Comparison of ENCODE assay signal across 18 mouse cellular contexts in the genomic region with DNA sequence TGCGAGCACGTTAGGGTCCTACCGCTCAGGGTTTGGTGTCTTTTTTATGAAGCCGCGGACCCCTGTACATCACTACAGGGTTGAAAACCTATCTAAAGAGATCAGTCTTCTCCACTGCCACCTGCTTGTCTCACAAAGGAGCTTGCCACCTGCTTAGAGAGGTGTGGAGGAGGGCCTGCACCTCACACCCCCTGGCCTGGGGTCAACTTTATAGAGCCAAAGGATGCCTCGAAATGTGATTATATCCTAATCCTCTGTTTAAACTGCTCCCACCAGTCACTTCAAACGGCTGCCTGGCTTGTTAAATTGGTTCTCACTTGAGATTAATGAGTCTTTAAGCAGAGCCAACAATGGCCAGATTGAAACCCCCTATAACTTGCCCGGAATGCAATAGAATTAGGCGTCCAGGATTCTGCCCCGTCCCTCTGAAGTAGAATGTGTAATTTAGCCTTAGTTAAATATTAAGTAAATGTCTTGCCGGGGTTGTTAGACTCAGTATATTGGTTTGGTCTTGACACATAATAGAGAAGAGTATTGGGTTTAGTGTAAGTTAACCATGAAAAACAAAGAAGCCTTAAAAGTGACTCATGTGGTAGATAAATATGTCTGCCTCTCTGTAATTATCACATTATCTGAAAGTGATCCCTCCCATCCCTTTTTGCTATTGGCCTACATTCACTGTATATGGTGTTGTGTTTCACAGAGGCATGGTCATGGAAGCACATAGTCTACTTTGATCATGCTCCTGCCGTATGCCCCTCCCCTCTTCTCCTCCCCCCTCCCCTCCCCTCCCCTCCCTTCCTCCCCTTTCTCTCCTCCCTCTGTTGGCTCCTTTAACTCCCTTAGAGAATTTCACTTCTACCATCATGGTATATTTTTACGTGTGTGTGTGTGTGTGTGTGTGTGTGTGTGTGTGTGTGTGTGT. TPM values are rescaled to one million over a fixed set of nuclear protein-coding genes. Genes with fewer than 3 reads are reported as not detected.
DNase-seq lines count a peak whose midpoint lies in the region; ATAC-seq and TF ChIP-seq lines count a peak whose summit lies in the region.
"Had no signal": no experiment of that assay in that cellular context is flagged by ENCODE, and none has a peak within 500 bp of the region (broad histone marks: within the 10 kb centered on the region; RNA-seq: fewer than 3 reads in every experiment).

No protein-coding gene starts in this region.

- DNase-seq in forebrain, embryonic 11.5 days (ENCODE audit: low spot score) = peak; percentile 59
- no peak for DNase-seq in forebrain, postnatal 0 days
- DNase-seq in midbrain, embryonic 11.5 days (ENCODE audit: low spot score, missing footprints) = no peak
- DNase-seq in midbrain, postnatal 0 days (ENCODE audit: low spot score) = no peak
- DNase-seq in forelimb bud, embryonic 11.5 days (ENCODE audit: low read depth, low spot score) = peak; percentile 29
- no peak for DNase-seq in gastrocnemius, postnatal 25 days
- no peak for DNase-seq in urinary bladder, postnatal 4 days (ENCODE audit: low spot score in 2 of 2)
- DNase-seq: adrenal gland, postnatal 10 days; cerebellum, adult 11-12 months; cerebellum, postnatal 25 days; heart, adult 18-20 months; spleen, adult 18-20 months had no signal

- no peak for TF ChIP-seq CTCF in forebrain, postnatal 0 days (IDR thresholded peaks at IDR 0.05; ENCODE audit: low read depth)
- no peak for TF ChIP-seq CTCF in midbrain, postnatal 0 days (IDR thresholded peaks at IDR 0.05)

- H3K4me1 ChIP-seq in forebrain, embryonic 11.5 days (replicated peaks; ENCODE audit: control insufficient read depth, insufficient read depth, low read length) = no peaks in the 10 kb centered on the region
- H3K4me1 ChIP-seq in forebrain, postnatal 0 days (ENCODE audit: insufficient read depth) = no peaks in the 10 kb centered on the region
- H3K4me1 ChIP-seq in midbrain, embryonic 11.5 days (ENCODE audit: control insufficient read depth, insufficient read depth, low read length) = no peaks in the 10 kb centered on the region
- no peaks in the 10 kb centered on the region for H3K4me1 ChIP-seq in midbrain, postnatal 0 days (ENCODE audit: insufficient read depth, low read length)
- H3K4me1 ChIP-seq: liver, embryonic 12.5 days had no signal

- no peak overlapping the region for H3K9ac ChIP-seq in forebrain, embryonic 11.5 days (ENCODE audit: low read length)
- no peak overlapping the region for H3K9ac ChIP-seq in forebrain, postnatal 0 days
- H3K9ac ChIP-seq in midbrain, embryonic 11.5 days (ENCODE audit: low read length) = no peak overlapping the region
- no peak overlapping the region for H3K9ac ChIP-seq in midbrain, postnatal 0 days (replicated peaks; ENCODE audit: low read length, poor library complexity, severe bottlenecking)
- H3K9ac ChIP-seq: embryonic facial prominence, embryonic 13.5 days; liver, embryonic 12.5 days; lung, embryonic 15.5 days; midbrain, embryonic 15.5 days had no signal

- no peaks in the 10 kb centered on the region for H3K9me3 ChIP-seq in forebrain, embryonic 11.5 days (ENCODE audit: control insufficient read depth, low read length)
- H3K9me3 ChIP-seq in forebrain, postnatal 0 days (ENCODE audit: low read length) = no peaks in the 10 kb centered on the region
- no peaks in the 10 kb centered on the region for H3K9me3 ChIP-seq in midbrain, embryonic 11.5 days (ENCODE audit: control insufficient read depth, low read length)
- H3K9me3 ChIP-seq in midbrain, postnatal 0 days (ENCODE audit: low read length) = no peaks in the 10 kb centered on the region
- H3K9me3 ChIP-seq: embryonic facial prominence, embryonic 13.5 days; liver, embryonic 12.5 days; lung, embryonic 15.5 days; midbrain, embryonic 15.5 days had no signal

- peak; percentile 76 for ATAC-seq in forebrain, embryonic 11.5 days (replicated peaks; ENCODE audit: low FRiP score)
- ATAC-seq in forebrain, postnatal 0 days = no peak
- ATAC-seq in midbrain, embryonic 11.5 days (ENCODE audit: low FRiP score) = peak; percentile 42; the same call in 1 of the 2 replicates
- no peak for ATAC-seq in midbrain, postnatal 0 days (ENCODE audit: low FRiP score)
- ATAC-seq: liver, embryonic 12.5 days; midbrain, embryonic 15.5 days had no signal

- WGBS in forebrain, embryonic 11.5 days = 18% methylated on average over 13 of the region's 13 CpGs
- WGBS in forebrain, postnatal 0 days = 16% methylated on average over 13 of the region's 13 CpGs
- 35% methylated on average over 13 of the region's 13 CpGs for WGBS in midbrain, embryonic 11.5 days
- WGBS in midbrain, postnatal 0 days = 33% methylated on average over 13 of the region's 13 CpGs

- H3K4me3 ChIP-seq in forebrain, embryonic 11.5 days (ENCODE audit: low read depth, low read length) = no peak overlapping the region
- no peak overlapping the region for H3K4me3 ChIP-seq in forebrain, postnatal 0 days (ENCODE audit: low read depth, low read length)
- H3K4me3 ChIP-seq in midbrain, embryonic 11.5 days (ENCODE audit: low read depth, low read length) = no peak overlapping the region
- H3K4me3 ChIP-seq in midbrain, postnatal 0 days (ENCODE audit: low read depth, low read length) = no peak overlapping the region
- H3K4me3 ChIP-seq: embryonic facial prominence, embryonic 13.5 days; left cerebral cortex, adult 2 months; liver, embryonic 12.5 days; lung, embryonic 15.5 days; midbrain, embryonic 15.5 days had no signal

- H3K27me3 ChIP-seq in forebrain, embryonic 11.5 days (ENCODE audit: control insufficient read depth, insufficient read depth, low read length) = no peaks in the 10 kb centered on the region
- no peaks in the 10 kb centered on the region for H3K27me3 ChIP-seq in forebrain, postnatal 0 days (ENCODE audit: insufficient read depth, low read length)
- peaks cover 2% of the 10 kb centered on the region; the same call in 1 of the 2 replicates for H3K27me3 ChIP-seq in midbrain, embryonic 11.5 days (ENCODE audit: control insufficient read depth, insufficient read depth, low read length)
- H3K27me3 ChIP-seq in midbrain, postnatal 0 days (ENCODE audit: insufficient read depth, low read length) = no peaks in the 10 kb centered on the region
- H3K27me3 ChIP-seq: embryonic facial prominence, embryonic 13.5 days; liver, embryonic 12.5 days; lung, embryonic 15.5 days; midbrain, embryonic 15.5 days had no signal

- H3K4me2 ChIP-seq in forebrain, embryonic 11.5 days (ENCODE audit: low read depth, low read length, severe bottlenecking) = no peak overlapping the region
- H3K4me2 ChIP-seq in forebrain, postnatal 0 days (ENCODE audit: low read depth) = no peak overlapping the region
- H3K4me2 ChIP-seq in midbrain, embryonic 11.5 days = no peak overlapping the region
- H3K4me2 ChIP-seq in midbrain, postnatal 0 days (ENCODE audit: low read depth, low read length, poor library complexity, severe bottlenecking) = no peak overlapping the region
- H3K4me2 ChIP-seq: embryonic facial prominence, embryonic 13.5 days; liver, embryonic 12.5 days; lung, embryonic 15.5 days; midbrain, embryonic 15.5 days had no signal

- no peaks in the 10 kb centered on the region for H3K36me3 ChIP-seq in forebrain, embryonic 11.5 days (ENCODE audit: control insufficient read depth, insufficient read depth, low read length)
- no peaks in the 10 kb centered on the region for H3K36me3 ChIP-seq in forebrain, postnatal 0 days (ENCODE audit: insufficient read depth)
- no peaks in the 10 kb centered on the region for H3K36me3 ChIP-seq in midbrain, embryonic 11.5 days (ENCODE audit: control insufficient read depth, insufficient read depth, low read length)
- no peaks in the 10 kb centered on the region for H3K36me3 ChIP-seq in midbrain, postnatal 0 days (ENCODE audit: insufficient read depth, low read length)
- H3K36me3 ChIP-seq: embryonic facial prominence, embryonic 13.5 days; liver, embryonic 12.5 days; lung, embryonic 15.5 days; midbrain, embryonic 15.5 days had no signal

- no peak overlapping the region for H3K27ac ChIP-seq in forebrain, embryonic 11.5 days (ENCODE audit: low read depth, low read length)
- no peak overlapping the region for H3K27ac ChIP-seq in forebrain, postnatal 0 days (ENCODE audit: low read depth, low read length)
- no peak overlapping the region for H3K27ac ChIP-seq in midbrain, embryonic 11.5 days (ENCODE audit: low read depth, low read length)
- no peak overlapping the region for H3K27ac ChIP-seq in midbrain, postnatal 0 days (ENCODE audit: low read depth, low read length)
- H3K27ac ChIP-seq: embryonic facial prominence, embryonic 13.5 days; left cerebral cortex, adult 2 months; liver, embryonic 12.5 days; lung, embryonic 15.5 days; midbrain, embryonic 15.5 days had no signal

RNA-seq across cellular contexts. Expression of gene Sgpp2, which starts 54.1 kb away (rescaled TPM):
- polyA plus RNA-seq in forebrain, embryonic 11.5 days (2014; fragmentation: Nextera tagmentation; extraction: Ambion mirVana) = 1.5 and 3.2 TPM in 2 replicates
- total RNA-seq in forebrain, postnatal 0 days (2014; rRNA removed) = 0.67 and 1.2 TPM in 2 replicates
- polyA plus RNA-seq in forebrain, postnatal 0 days (2015; fragmentation: Nextera tagmentation; extraction: Ambion mirVana) = 0.40 and 0.84 TPM in 2 replicates
- 1.1 and 2.1 TPM in 2 replicates for polyA plus RNA-seq in midbrain, embryonic 11.5 days (2014; fragmentation: Nextera tagmentation; extraction: Ambion mirVana)
- 2.8 and 3.3 TPM in 2 replicates for total RNA-seq in midbrain, postnatal 0 days (2014; rRNA removed)
- polyA plus RNA-seq in midbrain, postnatal 0 days (2015; fragmentation: Nextera tagmentation; extraction: Ambion mirVana) = 1.7 and 1.9 TPM in 2 replicates
- not detected for total RNA-seq in gastrocnemius, postnatal 25 days (2021)
- total RNA-seq: gastrocnemius, adult 8-10 months had no signal

Comparison
In these comparisons a context has a peak if more than half of its experiments do, and no peak if none do; other contexts are left out.
1. ATAC-seq: peak in forebrain, embryonic 11.5 days (single experiment) and midbrain, embryonic 11.5 days (single experiment); none in forebrain, postnatal 0 days (single experiment) and midbrain, postnatal 0 days (single experiment).
2. DNase-seq: peak in forebrain, embryonic 11.5 days (single experiment) and forelimb bud, embryonic 11.5 days (single experiment); none in forebrain, postnatal 0 days (single experiment), midbrain, embryonic 11.5 days (single experiment), midbrain, postnatal 0 days (single experiment), gastrocnemius, postnatal 25 days (single experiment) and urinary bladder, postnatal 4 days (0 of 2).